Mouse (Mus musculus): ENCODE measurements around the gene Fxyd3. TPM values are rescaled to one million over a fixed set of nuclear protein-coding genes. Genes with fewer than 3 reads are reported as not detected.

Gene Fxyd3
- polyA plus RNA-seq, 1 experiment: 34.7 TPM

- H3K27ac ChIP-seq (ENCODE audit: control insufficient read depth, insufficient read depth, low read length): no peak overlapping the region
- peaks cover 11% of the 10 kb centered on the region; the same call in 1 of the 2 replicates for H3K4me1 ChIP-seq (replicated peaks; ENCODE audit: control insufficient read depth, insufficient read depth, low read length)
- WGBS: 64% methylated on average over 10 of the region's 10 CpGs
- H3K36me3 ChIP-seq (ENCODE audit: control insufficient read depth, insufficient read depth, low read length): no peaks in the 10 kb centered on the region
- TF ChIP-seq CTCF (IDR thresholded peaks at IDR 0.05; ENCODE audit: borderline replicate concordance, control insufficient read depth, extremely low read depth, insufficient read depth, low read length, poor library complexity) (no peak), POLR2A (IDR thresholded peaks at IDR 0.05; ENCODE audit: control insufficient read depth, extremely low read depth, insufficient read depth, low read length, poor library complexity) (no peak)
- H3K27me3 ChIP-seq (ENCODE audit: control insufficient read depth, insufficient read depth, low read length): peaks cover 22% of the 10 kb centered on the region
- no peak for DNase-seq
- no peak overlapping the region for H3K4me3 ChIP-seq (ENCODE audit: control insufficient read depth, insufficient read depth, low read length)
Observed at GRCm38 (mm10) chr7:31055354-31055824, 21.1 kb downstream of the Fxyd3 start.

DNA sequence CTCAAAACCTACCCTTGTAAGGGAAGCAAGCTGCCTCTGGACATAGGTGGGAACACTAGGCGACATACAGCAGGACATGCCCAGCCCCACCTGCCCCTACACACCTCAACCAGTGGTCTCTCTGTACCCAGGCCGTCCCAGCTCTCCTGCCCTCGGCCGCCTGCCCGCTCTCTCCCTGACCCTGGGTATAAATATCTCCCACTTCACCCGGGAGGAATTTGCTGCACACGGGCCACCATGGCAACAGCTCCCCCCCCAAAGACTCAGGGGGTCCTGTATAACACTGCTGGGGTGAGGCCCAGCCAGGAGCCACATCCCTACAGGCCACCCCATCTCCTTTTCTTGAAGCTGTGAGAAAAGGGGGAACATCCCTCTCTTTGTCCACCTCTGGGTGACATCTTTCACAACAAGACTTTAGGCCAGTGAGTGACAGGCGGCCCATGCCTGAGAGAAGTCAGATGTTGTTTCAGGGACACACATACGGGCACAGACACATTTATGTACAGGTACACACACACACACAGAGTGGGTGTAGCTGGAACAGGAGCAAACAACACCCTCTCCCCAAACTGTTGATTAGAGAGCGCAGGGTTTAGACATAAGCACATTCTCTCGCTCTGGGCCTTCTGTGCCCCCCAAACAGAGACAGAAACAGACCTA is 21.7 kb downstream of the Fxyd3 start:
- Histone ChIP-seq H3K4me1 (replicated peaks; ENCODE audit: control insufficient read depth, insufficient read depth, low read length) (peaks cover 11% of the 10 kb centered on the region; the same call in 1 of the 2 replicates), H3K27me3 (ENCODE audit: control insufficient read depth, insufficient read depth, low read length) (peaks cover 25% of the 10 kb centered on the region), H3K27ac (ENCODE audit: control insufficient read depth, insufficient read depth, low read length) (no peak overlapping the region), H3K4me3 (ENCODE audit: control insufficient read depth, insufficient read depth, low read length) (no peak overlapping the region), H3K36me3 (ENCODE audit: control insufficient read depth, insufficient read depth, low read length) (no peaks in the 10 kb centered on the region)
- no peak for DNase-seq
- TF ChIP-seq POLR2A (IDR thresholded peaks at IDR 0.05; ENCODE audit: control insufficient read depth, extremely low read depth, insufficient read depth, low read length, poor library complexity): no peak
- TF ChIP-seq CTCF (IDR thresholded peaks at IDR 0.05; ENCODE audit: borderline replicate concordance, control insufficient read depth, extremely low read depth, insufficient read depth, low read length, poor library complexity): no peak
- WGBS: 86% methylated on average over 11 of the region's 11 CpGs

DNA sequence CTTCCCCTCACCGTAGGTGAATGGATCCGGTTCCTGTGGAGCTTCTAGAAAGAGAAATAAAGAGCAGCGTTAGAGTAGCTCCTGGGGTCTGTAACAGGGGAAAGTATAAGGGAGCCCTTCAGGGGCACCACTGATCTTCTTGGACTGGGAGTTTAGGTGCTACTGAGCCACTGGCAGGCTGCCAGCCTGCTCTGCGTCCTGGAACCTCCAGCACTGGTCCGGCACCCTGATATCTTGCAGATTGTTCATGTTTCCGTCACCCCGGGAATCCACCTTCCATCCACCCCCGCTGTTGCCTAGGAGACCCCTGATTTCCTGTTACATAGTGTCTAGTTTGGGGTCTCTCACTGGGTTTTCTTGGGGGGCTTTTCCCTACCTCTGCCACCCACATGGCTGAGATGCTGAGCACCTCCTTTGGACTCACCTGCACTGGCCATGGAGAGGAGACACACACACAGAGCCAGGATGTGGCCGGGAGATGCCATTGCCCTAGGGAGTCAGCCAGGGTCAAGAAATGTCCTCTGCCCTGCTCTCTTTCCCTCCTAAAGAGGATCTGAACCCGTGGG is 22.5 kb downstream of the Fxyd3 start:
- Histone ChIP-seq H3K4me3 (ENCODE audit: control insufficient read depth, insufficient read depth, low read length) (no peak overlapping the region), H3K36me3 (ENCODE audit: control insufficient read depth, insufficient read depth, low read length) (no peaks in the 10 kb centered on the region), H3K4me1 (replicated peaks; ENCODE audit: control insufficient read depth, insufficient read depth, low read length) (peaks cover 14% of the 10 kb centered on the region; the same call in 1 of the 2 replicates), H3K27ac (ENCODE audit: control insufficient read depth, insufficient read depth, low read length) (no peak overlapping the region), H3K27me3 (ENCODE audit: control insufficient read depth, insufficient read depth, low read length) (peaks cover 25% of the 10 kb centered on the region)
- TF ChIP-seq CTCF (IDR thresholded peaks at IDR 0.05; ENCODE audit: borderline replicate concordance, control insufficient read depth, extremely low read depth, insufficient read depth, low read length, poor library complexity) (no peak), POLR2A (IDR thresholded peaks at IDR 0.05; ENCODE audit: control insufficient read depth, extremely low read depth, insufficient read depth, low read length, poor library complexity) (no peak)
- no peak for DNase-seq
- 82% methylated on average over 10 of the region's 10 CpGs for WGBS

DNA sequence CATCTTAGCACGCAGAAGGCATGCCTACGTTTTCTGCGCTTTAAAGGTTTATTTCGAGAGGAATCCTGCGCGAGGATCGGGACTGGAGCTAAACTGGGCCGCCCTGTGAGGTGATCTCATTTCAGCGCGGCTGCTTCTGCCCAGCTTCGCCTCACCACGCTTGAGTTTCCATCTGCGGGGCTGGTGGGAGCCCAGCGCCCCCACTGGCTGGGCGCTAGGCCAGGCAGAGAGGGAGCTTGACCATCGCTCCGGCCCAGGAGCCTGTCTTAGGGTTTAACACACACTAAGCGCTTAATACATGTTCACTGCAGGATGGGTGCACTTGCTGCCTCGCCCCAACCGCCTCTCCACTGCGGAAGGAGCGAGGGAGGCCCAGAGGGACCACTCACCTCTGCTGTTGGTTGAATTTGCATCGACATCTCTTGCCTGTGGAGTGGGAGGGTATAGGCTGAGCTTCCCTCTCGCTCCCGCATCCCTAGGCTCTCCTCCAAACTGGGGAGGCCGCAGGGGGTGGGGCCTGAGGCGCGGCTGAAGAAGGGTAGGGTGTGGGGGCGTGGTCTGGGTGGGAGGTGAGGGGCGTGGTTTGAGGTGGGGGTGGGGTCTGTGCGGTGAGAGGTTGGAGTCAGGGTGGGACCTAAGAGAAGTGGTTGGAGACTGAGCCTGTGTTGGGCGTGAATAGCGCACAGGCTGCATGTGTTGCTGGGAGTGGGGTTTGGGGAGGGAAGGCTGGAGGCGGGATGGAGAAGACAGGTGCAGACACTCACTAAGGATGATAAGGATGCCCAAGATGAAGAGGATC is 23.7 kb downstream of the Fxyd3 start:
- 15% methylated on average over 34 of the region's 34 CpGs for WGBS
- Histone ChIP-seq H3K4me3 (ENCODE audit: control insufficient read depth, insufficient read depth, low read length) (no peak overlapping the region), H3K27ac (ENCODE audit: control insufficient read depth, insufficient read depth, low read length) (no peak overlapping the region), H3K4me1 (replicated peaks; ENCODE audit: control insufficient read depth, insufficient read depth, low read length) (peaks cover 14% of the 10 kb centered on the region; the same call in 1 of the 2 replicates), H3K36me3 (ENCODE audit: control insufficient read depth, insufficient read depth, low read length) (no peaks in the 10 kb centered on the region), H3K27me3 (ENCODE audit: control insufficient read depth, insufficient read depth, low read length) (peaks cover 25% of the 10 kb centered on the region)
- DNase-seq: no peak
- no peak for TF ChIP-seq CTCF (IDR thresholded peaks at IDR 0.05; ENCODE audit: borderline replicate concordance, control insufficient read depth, extremely low read depth, insufficient read depth, low read length, poor library complexity)
- TF ChIP-seq POLR2A (IDR thresholded peaks at IDR 0.05; ENCODE audit: control insufficient read depth, extremely low read depth, insufficient read depth, low read length, poor library complexity): no peak

GRCm38 (mm10) chr7:31052251-31052635 is 24.3 kb downstream of the Fxyd3 start:
- Histone ChIP-seq H3K4me3 (ENCODE audit: control insufficient read depth, insufficient read depth, low read length) (no peak overlapping the region), H3K4me1 (replicated peaks; ENCODE audit: control insufficient read depth, insufficient read depth, low read length) (peaks cover 14% of the 10 kb centered on the region; the same call in 1 of the 2 replicates), H3K36me3 (ENCODE audit: control insufficient read depth, insufficient read depth, low read length) (no peaks in the 10 kb centered on the region), H3K27me3 (ENCODE audit: control insufficient read depth, insufficient read depth, low read length) (peaks cover 25% of the 10 kb centered on the region), H3K27ac (ENCODE audit: control insufficient read depth, insufficient read depth, low read length) (no peak overlapping the region)
- DNase-seq: no peak
- no peak for TF ChIP-seq POLR2A (IDR thresholded peaks at IDR 0.05; ENCODE audit: control insufficient read depth, extremely low read depth, insufficient read depth, low read length, poor library complexity)
- TF ChIP-seq CTCF (IDR thresholded peaks at IDR 0.05; ENCODE audit: borderline replicate concordance, control insufficient read depth, extremely low read depth, insufficient read depth, low read length, poor library complexity): no peak
- 9% methylated on average over 22 of the region's 22 CpGs for WGBS

DNA sequence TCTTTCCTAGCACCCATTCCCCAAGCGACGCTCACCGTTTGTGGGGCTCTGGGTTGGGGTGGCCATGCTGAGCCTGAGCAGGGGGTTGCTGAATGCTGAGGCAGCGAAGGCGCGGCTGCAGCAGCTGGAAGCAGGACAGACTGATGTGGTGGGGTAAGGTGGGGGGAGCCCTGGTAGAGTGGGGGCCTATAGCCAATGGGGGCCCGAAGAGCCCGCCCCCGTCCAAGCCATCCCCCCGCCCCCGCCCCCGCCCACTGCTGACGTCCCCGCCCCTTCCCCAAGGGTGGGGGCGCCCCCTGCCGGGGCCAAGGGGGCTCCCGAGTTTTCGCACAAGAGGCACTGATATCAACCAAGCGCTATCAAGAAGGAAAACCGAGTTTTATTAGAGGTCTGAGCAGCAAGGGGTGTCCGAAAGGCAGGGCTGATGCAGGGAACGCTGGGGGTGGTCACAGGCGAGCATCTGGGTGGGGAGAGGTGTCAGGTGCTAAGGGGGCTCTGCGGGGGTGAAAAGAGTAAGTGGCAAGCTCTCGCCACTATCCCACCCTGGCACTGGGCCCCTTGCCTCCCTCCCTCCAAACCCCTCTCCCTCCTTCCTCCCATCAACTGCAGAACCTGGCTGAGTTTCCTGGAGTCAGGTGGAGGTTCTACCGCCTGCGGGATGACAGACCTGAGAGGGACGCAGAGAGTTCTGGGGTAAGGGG is 25.0 kb downstream of the Fxyd3 start, which contains the start of gene Fxyd7:
Fxyd7 (minus strand) TSS at position 147 of the 701 bp plus-strand sequence.
- no peak within 1 kb of the TSS for H3K4me3 ChIP-seq (ENCODE audit: control insufficient read depth, insufficient read depth, low read length)
- H3K27me3 ChIP-seq (ENCODE audit: control insufficient read depth, insufficient read depth, low read length): peaks cover 25% of the 10 kb centered on the region
- TF ChIP-seq CTCF (IDR thresholded peaks at IDR 0.05; ENCODE audit: borderline replicate concordance, control insufficient read depth, extremely low read depth, insufficient read depth, low read length, poor library complexity) (no peak), POLR2A (IDR thresholded peaks at IDR 0.05; ENCODE audit: control insufficient read depth, extremely low read depth, insufficient read depth, low read length, poor library complexity) (no peak)
- H3K36me3 ChIP-seq (ENCODE audit: control insufficient read depth, insufficient read depth, low read length): no peaks in the 10 kb centered on the region
- 5% methylated on average over 23 of the region's 28 CpGs for WGBS
- no peak within 1 kb of the TSS for H3K27ac ChIP-seq (ENCODE audit: control insufficient read depth, insufficient read depth, low read length)
- H3K4me1 ChIP-seq (replicated peaks; ENCODE audit: control insufficient read depth, insufficient read depth, low read length): peaks cover 14% of the 10 kb centered on the region; the same call in 1 of the 2 replicates
- no peak for DNase-seq

Measured in thymus, adult 2 months (tissue).